Mouse (Mus musculus): ENCODE measurements around the gene Tigit. TPM values are rescaled to one million over a fixed set of nuclear protein-coding genes. Genes with fewer than 3 reads are reported as not detected.

Gene Tigit
- polyA plus RNA-seq, 1 experiment from 2014 or later: not detected

DNA sequence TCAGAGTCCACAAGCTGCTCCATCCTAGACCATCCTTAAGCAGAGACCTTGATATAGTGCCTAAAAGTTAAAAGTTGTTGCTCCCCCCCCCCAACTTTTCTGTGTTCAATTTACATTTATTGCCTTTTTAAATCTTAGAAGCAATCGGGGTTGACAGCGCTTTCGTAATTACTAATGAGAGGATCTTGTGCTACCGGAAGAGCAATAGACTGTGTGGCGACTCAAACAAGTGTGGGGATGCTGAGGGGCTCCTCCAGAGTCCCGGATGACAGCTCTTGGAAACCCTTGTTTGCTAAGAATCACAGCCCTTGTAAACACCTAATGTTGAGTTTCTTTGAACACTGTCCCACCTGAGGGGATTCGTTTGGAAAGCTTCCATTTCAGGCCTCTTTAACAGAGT lies 29.9 kb downstream of the Tigit start:
- ATAC-seq (ENCODE audit: low read depth): no peak
- Histone ChIP-seq H3K4me3 (ENCODE audit: low read depth, low read length) (no peak overlapping the region), H3K9me3 (replicated peaks; ENCODE audit: control insufficient read depth, low read length) (no peaks in the 10 kb centered on the region), H3K4me2 (ENCODE audit: low read depth, low read length) (no peak overlapping the region), H3K27ac (ENCODE audit: low read length) (no peak overlapping the region), H3K27me3 (ENCODE audit: control insufficient read depth, insufficient read depth, low read depth, low read length) (no peaks in the 10 kb centered on the region), H3K4me1 (ENCODE audit: control insufficient read depth, low read depth, low read length) (no peaks in the 10 kb centered on the region), H3K36me3 (ENCODE audit: control insufficient read depth, insufficient read depth) (no peaks in the 10 kb centered on the region), H3K9ac (ENCODE audit: low read depth, low read length) (no peak overlapping the region)
- WGBS (ENCODE audit: insufficient replicate concordance): 77% methylated on average over 7 of the region's 7 CpGs

DNA sequence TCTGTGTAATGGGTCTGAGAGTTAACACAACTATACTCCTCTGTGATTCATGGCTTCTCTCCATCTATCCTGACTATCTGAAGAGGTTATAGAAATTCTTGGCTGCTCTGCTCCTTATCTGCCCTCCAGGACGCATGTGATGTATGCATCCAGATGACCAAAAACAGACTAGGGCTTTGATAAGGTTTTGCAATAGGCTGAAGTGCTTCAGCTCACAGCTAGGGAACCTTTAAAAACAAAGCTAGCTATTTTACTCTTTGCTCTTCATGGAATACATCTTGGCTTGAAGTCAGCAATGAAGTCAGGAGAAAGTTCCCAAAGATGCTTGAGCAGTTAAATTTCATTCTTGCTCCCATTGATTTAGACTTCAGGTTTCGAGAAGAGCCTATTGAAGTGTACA lies 32.2 kb downstream of the Tigit start:
- WGBS (ENCODE audit: insufficient replicate concordance): 59% methylated on average over 2 of the region's 2 CpGs
- Histone ChIP-seq H3K9ac (ENCODE audit: low read depth, low read length) (no peak overlapping the region), H3K4me2 (ENCODE audit: low read depth, low read length) (no peak overlapping the region), H3K4me3 (ENCODE audit: low read depth, low read length) (no peak overlapping the region), H3K36me3 (ENCODE audit: control insufficient read depth, insufficient read depth) (no peaks in the 10 kb centered on the region), H3K4me1 (ENCODE audit: control insufficient read depth, low read depth, low read length) (no peaks in the 10 kb centered on the region), H3K9me3 (replicated peaks; ENCODE audit: control insufficient read depth, low read length) (no peaks in the 10 kb centered on the region), H3K27me3 (ENCODE audit: control insufficient read depth, insufficient read depth, low read depth, low read length) (no peaks in the 10 kb centered on the region), H3K27ac (ENCODE audit: low read length) (no peak overlapping the region)
- no peak for ATAC-seq (ENCODE audit: low read depth)

DNA sequence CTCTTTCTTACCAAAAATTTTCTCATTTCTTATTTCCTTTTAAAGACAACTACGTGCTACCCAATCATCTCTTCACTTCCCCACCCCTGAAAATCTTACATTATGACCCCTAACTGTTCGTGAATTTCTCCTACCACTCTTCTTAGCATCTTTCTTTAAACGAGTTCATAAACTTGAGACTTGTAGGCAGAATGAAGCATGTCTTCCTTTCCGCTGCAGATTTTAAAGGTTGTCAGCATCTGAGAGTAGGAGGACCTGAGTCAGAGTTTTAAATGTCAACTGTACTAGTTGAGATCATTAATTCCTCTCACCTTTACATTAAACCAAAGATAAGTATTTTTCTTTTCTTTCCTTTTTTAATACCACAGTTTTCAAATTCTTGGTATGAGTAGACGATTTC lies 35.3 kb downstream of the Tigit start:
- Histone ChIP-seq H3K27me3 (ENCODE audit: control insufficient read depth, insufficient read depth, low read depth, low read length) (no peaks in the 10 kb centered on the region), H3K9ac (ENCODE audit: low read depth, low read length) (no peak overlapping the region), H3K9me3 (replicated peaks; ENCODE audit: control insufficient read depth, low read length) (no peaks in the 10 kb centered on the region), H3K4me2 (ENCODE audit: low read depth, low read length) (no peak overlapping the region), H3K36me3 (ENCODE audit: control insufficient read depth, insufficient read depth) (no peaks in the 10 kb centered on the region), H3K4me1 (ENCODE audit: control insufficient read depth, low read depth, low read length) (no peaks in the 10 kb centered on the region), H3K27ac (ENCODE audit: low read length) (no peak overlapping the region), H3K4me3 (ENCODE audit: low read depth, low read length) (no peak overlapping the region)
- no peak for ATAC-seq (ENCODE audit: low read depth)
- WGBS (ENCODE audit: insufficient replicate concordance): 59% methylated on average over 5 of the region's 5 CpGs

DNA sequence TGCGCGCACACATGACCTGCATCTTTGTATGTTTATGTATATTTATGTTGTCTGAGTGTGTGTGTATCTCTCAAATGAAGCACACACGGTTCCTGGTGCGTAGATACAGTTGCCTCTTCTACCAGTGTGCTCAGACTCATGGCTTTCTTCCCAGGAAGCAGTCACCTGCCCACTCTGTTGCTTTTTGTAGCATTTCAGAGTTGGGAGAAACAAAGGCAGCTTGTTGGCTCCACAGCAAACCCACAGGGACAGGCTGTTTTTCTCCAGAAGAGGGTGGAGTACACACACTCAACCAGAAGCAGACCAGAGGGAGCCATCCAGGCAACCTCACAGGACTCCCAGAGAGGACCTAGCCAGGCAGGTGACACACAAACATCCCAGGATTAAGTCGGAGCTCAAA lies 38.0 kb downstream of the Tigit start:
- no peak overlapping the region for H3K9ac ChIP-seq (ENCODE audit: low read depth, low read length)
- H3K4me3 ChIP-seq (ENCODE audit: low read depth, low read length): no peak overlapping the region
- H3K4me1 ChIP-seq (ENCODE audit: control insufficient read depth, low read depth, low read length): no peaks in the 10 kb centered on the region
- no peak overlapping the region for H3K27ac ChIP-seq (ENCODE audit: low read length)
- no peak for ATAC-seq (ENCODE audit: low read depth)
- 72% methylated on average over 5 of the region's 5 CpGs for WGBS (ENCODE audit: insufficient replicate concordance)
- no peaks in the 10 kb centered on the region for H3K9me3 ChIP-seq (replicated peaks; ENCODE audit: control insufficient read depth, low read length)
- no peaks in the 10 kb centered on the region for H3K27me3 ChIP-seq (ENCODE audit: control insufficient read depth, insufficient read depth, low read depth, low read length)
- no peaks in the 10 kb centered on the region for H3K36me3 ChIP-seq (ENCODE audit: control insufficient read depth, insufficient read depth)
- no peak overlapping the region for H3K4me2 ChIP-seq (ENCODE audit: low read depth, low read length)

DNA sequence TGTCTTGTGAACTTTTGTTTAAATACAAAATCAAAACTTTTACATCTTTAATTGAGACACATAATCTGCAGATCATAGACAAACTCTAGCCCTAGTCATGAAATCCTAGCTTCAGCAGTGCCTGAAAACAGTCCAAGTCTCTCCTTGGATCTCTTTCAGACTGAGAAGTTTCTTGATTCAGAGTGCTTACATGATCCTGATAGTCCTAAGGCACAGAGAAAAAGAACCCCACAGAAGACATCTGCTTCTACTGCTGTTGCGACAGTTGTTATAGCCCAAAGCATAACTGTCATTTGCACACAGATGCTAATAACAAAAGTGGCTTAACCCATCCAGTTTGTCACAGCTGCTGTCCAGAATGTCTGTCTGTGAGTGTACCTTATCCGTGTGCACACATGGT lies 38.7 kb downstream of the Tigit start:
- no peak for ATAC-seq (ENCODE audit: low read depth)
- Histone ChIP-seq H3K4me3 (ENCODE audit: low read depth, low read length) (no peak overlapping the region), H3K27me3 (ENCODE audit: control insufficient read depth, insufficient read depth, low read depth, low read length) (no peaks in the 10 kb centered on the region), H3K9me3 (replicated peaks; ENCODE audit: control insufficient read depth, low read length) (no peaks in the 10 kb centered on the region), H3K9ac (ENCODE audit: low read depth, low read length) (no peak overlapping the region), H3K4me1 (ENCODE audit: control insufficient read depth, low read depth, low read length) (no peaks in the 10 kb centered on the region), H3K4me2 (ENCODE audit: low read depth, low read length) (no peak overlapping the region), H3K36me3 (ENCODE audit: control insufficient read depth, insufficient read depth) (no peaks in the 10 kb centered on the region), H3K27ac (ENCODE audit: low read length) (no peak overlapping the region)
- WGBS (ENCODE audit: insufficient replicate concordance): 62% methylated on average over 2 of the region's 2 CpGs

DNA sequence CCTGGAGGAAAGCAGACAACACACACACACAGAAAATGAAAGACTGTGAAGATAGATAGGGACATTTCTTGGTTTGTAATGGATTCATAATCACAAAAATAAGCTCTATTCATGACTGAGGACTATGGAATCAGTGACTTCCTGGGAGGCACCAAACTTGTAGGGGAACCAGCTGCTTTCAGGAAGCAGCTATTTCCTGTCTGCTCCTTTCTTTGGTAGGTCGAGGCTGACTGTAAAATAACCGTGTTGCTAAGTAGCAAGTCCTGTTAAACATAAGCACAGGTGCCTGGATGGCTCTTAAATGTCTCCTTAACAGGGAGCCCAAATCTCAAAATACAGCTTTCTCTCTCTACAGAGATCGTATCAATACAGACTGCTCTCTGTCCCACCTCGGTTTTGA lies 39.1 kb downstream of the Tigit start:
- WGBS (ENCODE audit: insufficient replicate concordance): 36% methylated on average over 4 of the region's 4 CpGs
- Histone ChIP-seq H3K27ac (ENCODE audit: low read length) (no peak overlapping the region), H3K9me3 (replicated peaks; ENCODE audit: control insufficient read depth, low read length) (no peaks in the 10 kb centered on the region), H3K4me3 (ENCODE audit: low read depth, low read length) (no peak overlapping the region), H3K4me2 (ENCODE audit: low read depth, low read length) (no peak overlapping the region), H3K9ac (ENCODE audit: low read depth, low read length) (no peak overlapping the region), H3K36me3 (ENCODE audit: control insufficient read depth, insufficient read depth) (no peaks in the 10 kb centered on the region), H3K4me1 (ENCODE audit: control insufficient read depth, low read depth, low read length) (no peaks in the 10 kb centered on the region), H3K27me3 (ENCODE audit: control insufficient read depth, insufficient read depth, low read depth, low read length) (no peaks in the 10 kb centered on the region)
- ATAC-seq (ENCODE audit: low read depth): no peak

DNA sequence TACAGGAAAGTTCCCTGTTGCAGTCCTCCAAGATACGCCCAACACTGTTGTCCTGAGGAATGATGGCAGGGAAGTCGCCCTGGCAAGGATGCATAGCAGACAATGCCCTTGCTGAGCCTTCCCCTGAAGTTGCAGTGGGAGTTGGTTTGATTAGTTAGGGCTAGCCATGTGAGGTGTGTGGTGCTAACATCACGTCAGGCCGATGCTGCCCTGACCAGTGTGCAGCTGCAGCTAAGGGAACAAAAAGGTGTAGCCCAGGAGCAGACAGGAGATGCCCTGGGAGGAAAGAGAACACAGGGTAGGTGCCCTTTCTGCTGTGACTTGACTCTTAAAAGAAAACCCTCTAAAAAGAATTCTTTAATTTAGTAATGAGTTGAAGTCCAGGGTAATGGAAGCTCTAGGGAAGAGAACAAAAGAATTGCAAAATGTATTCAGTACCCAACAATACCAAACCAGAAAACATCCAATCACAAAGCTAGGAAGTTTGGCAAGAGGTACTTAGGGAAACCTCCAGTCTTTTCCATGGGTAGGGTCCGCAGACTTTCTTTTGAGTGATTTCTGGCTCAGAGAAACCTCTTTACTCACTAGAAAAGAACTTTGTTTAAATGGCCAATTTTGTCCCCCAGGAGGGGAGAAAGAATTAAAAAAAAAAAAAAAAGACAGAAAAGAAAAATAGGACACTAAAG lies 40.5 kb downstream of the Tigit start:
- no peak overlapping the region for H3K4me2 ChIP-seq (ENCODE audit: low read depth, low read length)
- H3K36me3 ChIP-seq (ENCODE audit: control insufficient read depth, insufficient read depth): no peaks in the 10 kb centered on the region
- WGBS (ENCODE audit: insufficient replicate concordance): 54% methylated on average over 5 of the region's 5 CpGs
- no peak overlapping the region for H3K9ac ChIP-seq (ENCODE audit: low read depth, low read length)
- no peaks in the 10 kb centered on the region for H3K9me3 ChIP-seq (replicated peaks; ENCODE audit: control insufficient read depth, low read length)
- no peak overlapping the region for H3K4me3 ChIP-seq (ENCODE audit: low read depth, low read length)
- no peaks in the 10 kb centered on the region for H3K27me3 ChIP-seq (ENCODE audit: control insufficient read depth, insufficient read depth, low read depth, low read length)
- ATAC-seq (ENCODE audit: low read depth): no peak
- H3K4me1 ChIP-seq (ENCODE audit: control insufficient read depth, low read depth, low read length): no peaks in the 10 kb centered on the region
- H3K27ac ChIP-seq (ENCODE audit: low read length): no peak overlapping the region

DNA sequence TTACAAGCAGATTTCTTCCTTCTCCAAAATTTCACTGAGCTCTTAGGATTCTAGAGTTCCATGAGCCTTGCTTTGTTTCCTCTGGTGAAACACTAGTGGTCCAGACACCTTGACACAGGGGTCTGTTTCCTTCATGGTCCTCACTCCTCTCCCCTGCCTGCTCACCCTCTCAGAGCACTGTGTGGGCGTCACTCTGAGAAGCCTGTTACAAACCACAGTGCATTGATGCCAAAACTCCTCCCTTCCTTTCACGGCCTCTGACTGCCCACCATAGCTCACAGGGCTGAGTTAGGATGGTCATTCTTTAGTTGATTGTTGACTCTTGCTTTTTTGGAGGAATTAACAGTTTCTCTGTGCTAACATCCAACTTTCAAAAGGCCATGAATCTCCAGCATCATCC lies 43.6 kb downstream of the Tigit start:
- Histone ChIP-seq H3K27ac (ENCODE audit: low read length) (no peak overlapping the region), H3K9me3 (replicated peaks; ENCODE audit: control insufficient read depth, low read length) (no peaks in the 10 kb centered on the region), H3K4me1 (ENCODE audit: control insufficient read depth, low read depth, low read length) (no peaks in the 10 kb centered on the region), H3K27me3 (ENCODE audit: control insufficient read depth, insufficient read depth, low read depth, low read length) (no peaks in the 10 kb centered on the region), H3K36me3 (ENCODE audit: control insufficient read depth, insufficient read depth) (no peaks in the 10 kb centered on the region), H3K9ac (ENCODE audit: low read depth, low read length) (no peak overlapping the region), H3K4me2 (ENCODE audit: low read depth, low read length) (no peak overlapping the region), H3K4me3 (ENCODE audit: low read depth, low read length) (no peak overlapping the region)
- 21% methylated on average over 2 of the region's 2 CpGs for WGBS (ENCODE audit: insufficient replicate concordance)
- ATAC-seq (ENCODE audit: low read depth): no peak

DNA sequence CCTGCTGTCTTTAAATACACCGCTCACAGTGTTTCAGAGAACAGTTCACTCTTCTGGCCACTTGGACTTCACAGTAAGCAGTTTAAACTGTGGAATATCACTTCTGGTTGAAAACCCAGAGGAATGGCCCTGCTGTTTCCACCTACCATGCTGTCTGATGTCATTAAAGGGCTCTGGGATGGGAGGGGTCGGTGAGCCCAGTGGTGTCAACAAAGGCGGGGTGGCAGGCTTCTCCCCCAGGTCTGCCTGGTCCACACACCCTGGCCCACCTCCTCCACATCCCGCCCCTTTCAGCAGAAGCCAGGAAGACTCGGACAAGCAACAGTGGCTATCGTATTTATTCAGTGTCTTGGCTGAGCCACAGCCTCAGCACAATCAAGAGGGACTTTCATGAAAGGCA lies 44.7 kb downstream of the Tigit start:
- H3K36me3 ChIP-seq (ENCODE audit: control insufficient read depth, insufficient read depth): no peaks in the 10 kb centered on the region

More for the DNA sequence above, 44.7 kb downstream of the Tigit start:
- Histone ChIP-seq H3K9me3 (replicated peaks; ENCODE audit: control insufficient read depth, low read length) (no peaks in the 10 kb centered on the region), H3K27ac (ENCODE audit: low read length) (no peak overlapping the region), H3K9ac (ENCODE audit: low read depth, low read length) (no peak overlapping the region), H3K4me2 (ENCODE audit: low read depth, low read length) (no peak overlapping the region), H3K27me3 (ENCODE audit: control insufficient read depth, insufficient read depth, low read depth, low read length) (no peaks in the 10 kb centered on the region), H3K4me1 (ENCODE audit: control insufficient read depth, low read depth, low read length) (no peaks in the 10 kb centered on the region), H3K4me3 (ENCODE audit: low read depth, low read length) (no peak overlapping the region)
- WGBS (ENCODE audit: insufficient replicate concordance): 46% methylated on average over 6 of the region's 6 CpGs
- ATAC-seq (ENCODE audit: low read depth): no peak

Data from liver, embryonic 16.5 days (tissue).